Mouse (Mus musculus) thymus, adult 2 months (tissue): ENCODE measurements around the gene Slc25a22. TPM values are rescaled to one million over a fixed set of nuclear protein-coding genes. Genes with fewer than 3 reads are reported as not detected.

Experiments used
- DNase-seq: peaks from one replicate; pipeline ENCODE4 v3.0.0; 2021
- H3K27ac ChIP-seq: fragments of 200-500 bp; 2 replicates; pipeline ENCODE4 v1.5.1; 2012; ENCODE audit warnings: low read length, control low read depth; ENCODE audit not compliant: control insufficient read depth, insufficient read depth
- H3K27me3 ChIP-seq: fragments of 200-500 bp; 2 replicates; pipeline ENCODE4 v1.6.1; 2012; ENCODE audit warnings: mild to moderate bottlenecking, low read length, moderate library complexity, mixed read lengths; ENCODE audit not compliant: control insufficient read depth, insufficient read depth
- H3K36me3 ChIP-seq: fragments of 200-500 bp; 2 replicates; pipeline ENCODE4 v1.6.1; 2012; ENCODE audit warnings: mild to moderate bottlenecking, low read length, moderate library complexity; ENCODE audit not compliant: control insufficient read depth, insufficient read depth
- H3K4me1 ChIP-seq: fragments of 200-500 bp; replicated peaks from 2 replicates; pipeline ENCODE4 v1.6.1; 2012; ENCODE audit warnings: low read length; ENCODE audit not compliant: control insufficient read depth, insufficient read depth
- H3K4me3 ChIP-seq: fragments of 200-500 bp; 2 replicates; pipeline ENCODE4 v1.5.1; 2012; ENCODE audit warnings: mild to moderate bottlenecking, low read length, control low read depth, moderate library complexity; ENCODE audit not compliant: control insufficient read depth, insufficient read depth
- CTCF ChIP-seq: fragments of 200-500 bp; IDR thresholded peaks from 2 replicates; pipeline ENCODE4 v1.5.1; 2012; ENCODE audit warnings: mild to moderate bottlenecking, control low read depth, low read length, moderate library complexity, borderline replicate concordance; ENCODE audit not compliant: control insufficient read depth, poor library complexity, insufficient read depth; ENCODE audit errors: extremely low read depth
- POLR2A ChIP-seq: fragments of 200-500 bp; IDR thresholded peaks from 2 replicates; pipeline ENCODE4 v1.6.1; 2012; ENCODE audit warnings: mild to moderate bottlenecking, low read length, control low read depth, moderate library complexity; ENCODE audit not compliant: control insufficient read depth, poor library complexity, insufficient read depth; ENCODE audit errors: extremely low read depth
- WGBS: fragments of 180-500 bp; shearing (Covaris S2); methylation state at CpG from one replicate; pipeline ENCODE4 v1.1.7; 2018; 5-methylcytosine and 5-hydroxymethylcytosine counted together
- polyA plus RNA-seq: library from polyadenylated mRNA; depleted of rRNA; stranded (reverse); fragments of >200 nt; gene quantifications from 2 replicates; pipeline ENCODE4 v1.2.3, GENCODE M21; 2012

Gene Slc25a22
- polyA plus RNA-seq, 1 experiment, result 128 TPM

DNA sequence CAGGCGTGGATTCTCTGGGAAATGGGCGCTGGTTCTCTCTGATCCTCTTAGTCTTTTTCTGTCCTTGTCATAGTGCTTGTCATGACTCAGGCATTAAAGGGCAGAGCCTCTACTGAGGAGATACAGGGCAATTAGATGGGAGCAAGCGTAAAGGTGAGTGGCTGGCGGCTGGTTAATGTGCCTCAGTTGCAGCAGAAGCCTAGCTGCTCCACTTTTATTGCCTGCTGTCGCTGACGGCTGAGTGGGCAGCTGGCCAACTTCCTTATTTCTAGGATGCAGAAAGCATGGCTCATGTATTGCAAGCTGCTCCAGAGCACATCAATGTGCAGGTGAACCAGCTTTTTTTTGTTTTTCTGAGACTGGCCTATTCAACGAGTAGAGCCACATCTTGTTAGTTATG lies 18.7 kb downstream of the Slc25a22 start:
- no peak overlapping the region for H3K27ac ChIP-seq
- WGBS, result 56% methylated on average over 7 of the region's 7 CpGs
- peaks cover 4% of the 10 kb centered on the region for H3K4me1 ChIP-seq
- no peak for DNase-seq
- no peaks in the 10 kb centered on the region for H3K27me3 ChIP-seq
- H3K36me3 ChIP-seq, result no peaks in the 10 kb centered on the region
- no peak for TF ChIP-seq POLR2A
- no peak overlapping the region for H3K4me3 ChIP-seq

- TF ChIP-seq CTCF (no peak), POLR2A (no peak)
- Histone ChIP-seq H3K4me3 (no peak overlapping the region), H3K36me3 (no peaks in the 10 kb centered on the region), H3K27ac (no peak overlapping the region), H3K27me3 (no peaks in the 10 kb centered on the region), H3K4me1 (peaks cover 8% of the 10 kb centered on the region)
- 92% methylated on average over 8 of the region's 8 CpGs for WGBS
- no peak for DNase-seq
These were observed 19.7 kb downstream of the Slc25a22 start for GRCm38 (mm10) chr7:141417731-141418681.

- no peak for DNase-seq
- H3K36me3 ChIP-seq, result no peaks in the 10 kb centered on the region
- 95% methylated on average over 6 of the region's 6 CpGs for WGBS
- TF ChIP-seq CTCF (no peak), POLR2A (no peak)
- no peak overlapping the region for H3K4me3 ChIP-seq
- no peak overlapping the region for H3K27ac ChIP-seq
- H3K4me1 ChIP-seq, result peaks cover 11% of the 10 kb centered on the region
- H3K27me3 ChIP-seq, result no peaks in the 10 kb centered on the region
These were observed 21.4 kb downstream of the Slc25a22 start for GRCm38 (mm10) chr7:141416144-141416841.

GRCm38 (mm10) chr7:141413809-141414584 lies 23.7 kb downstream of the Slc25a22 start, which contains the start of gene Gatd1:
Gene Gatd1 (minus strand): TSS chr7:141414136.
- under 1% methylated on average over 56 of the region's 56 CpGs for WGBS
- TF ChIP-seq POLR2A (peak; percentile 80), CTCF (peak; percentile 44; the same call in 1 of the 2 replicates)
- H3K36me3 ChIP-seq, result peaks cover 4% of the 10 kb centered on the region; the same call in 1 of the 2 replicates
- peak; percentile 99 for DNase-seq
- peaks cover 14% of the 10 kb centered on the region for H3K4me1 ChIP-seq
- H3K27ac ChIP-seq, result peak within 1 kb of the TSS; percentile 14; the same call in 1 of the 2 replicates
- H3K27me3 ChIP-seq, result no peaks in the 10 kb centered on the region
- peak within 1 kb of the TSS; percentile 94 for H3K4me3 ChIP-seq

GRCm38 (mm10) chr7:141413331-141413730 lies 24.4 kb downstream of the Slc25a22 start:
- TF ChIP-seq CTCF (no peak), POLR2A (no peak)
- 6% methylated on average over 16 of the region's 16 CpGs for WGBS
- Histone ChIP-seq H3K4me1 (peaks cover 15% of the 10 kb centered on the region), H3K27ac (peak overlapping the region; percentile 14; the same call in 1 of the 2 replicates), H3K4me3 (peak overlapping the region; percentile 94), H3K36me3 (peaks cover 4% of the 10 kb centered on the region; the same call in 1 of the 2 replicates), H3K27me3 (no peaks in the 10 kb centered on the region)
- peak; percentile 18 for DNase-seq

DNA sequence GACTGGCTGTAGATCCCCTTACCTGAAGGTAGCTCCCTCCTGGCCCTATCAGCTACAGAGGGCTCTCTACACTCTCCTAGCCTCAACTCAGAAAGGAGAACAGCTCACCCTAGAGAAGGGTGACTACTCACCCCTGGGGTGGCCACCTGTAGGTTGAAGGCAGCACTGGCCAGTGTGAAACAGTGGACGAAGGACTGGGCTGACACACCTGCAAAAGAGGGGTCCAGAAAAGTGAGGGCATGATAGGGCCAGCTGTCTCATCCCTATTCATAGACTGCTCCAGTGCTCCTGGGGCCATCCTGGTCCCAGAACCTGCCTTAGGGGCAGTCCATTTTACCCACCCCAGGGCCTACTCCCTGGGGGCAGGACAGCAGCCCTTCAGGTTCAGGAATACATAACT lies 26.0 kb downstream of the Slc25a22 start:
- WGBS, result 96% methylated on average over 1 of the region's 1 CpGs

More for the DNA sequence above, 26.0 kb downstream of the Slc25a22 start:
- H3K4me3 ChIP-seq, result no peak overlapping the region
- no peak for DNase-seq
- H3K36me3 ChIP-seq, result peaks cover 4% of the 10 kb centered on the region; the same call in 1 of the 2 replicates
- no peaks in the 10 kb centered on the region for H3K27me3 ChIP-seq
- H3K27ac ChIP-seq, result no peak overlapping the region
- TF ChIP-seq POLR2A (no peak), CTCF (no peak)
- peaks cover 15% of the 10 kb centered on the region for H3K4me1 ChIP-seq
